Mouse (Mus musculus): ENCODE results near the gene Gal3st2.
"Not testable (repeated sequence)": the region's sequence is repeated elsewhere in the genome, so short reads cannot be mapped to it uniquely, and the experiment has no call there.

DNA sequence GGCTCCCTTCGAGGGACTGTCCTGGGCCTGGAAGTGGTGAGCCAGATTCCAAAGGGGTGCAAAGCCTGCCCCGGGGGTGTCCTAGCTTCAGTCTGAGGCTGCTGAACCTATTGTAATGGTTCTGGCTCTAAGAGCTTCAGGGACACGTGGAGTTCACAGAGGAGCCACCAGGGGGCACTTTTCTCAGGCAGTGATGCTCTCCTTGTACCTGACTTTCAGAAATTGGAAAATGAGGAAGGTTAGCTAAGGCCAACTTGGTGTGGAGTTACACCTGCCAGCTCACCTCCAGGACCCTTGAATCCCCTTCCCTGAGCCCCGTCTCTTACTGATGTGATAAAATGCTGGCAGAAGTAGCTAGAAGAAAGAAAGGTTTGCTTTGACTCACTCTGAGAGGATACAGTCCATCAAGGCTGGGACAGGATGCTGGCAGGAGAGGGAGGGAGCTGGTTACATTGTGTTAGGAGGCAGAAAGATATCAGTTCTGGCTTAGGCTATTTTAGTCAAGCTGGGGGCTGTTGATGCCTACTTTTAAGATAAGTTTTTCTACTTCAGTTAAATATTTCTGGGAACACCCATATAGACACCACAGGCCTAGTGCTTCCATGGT is 28.2 kb upstream of the Gal3st2 start:
- TF ChIP-seq CTCF, POLR2A (IDR thresholded peaks at IDR 0.05; ENCODE audit: insufficient read depth, low read depth, low read length): not testable (repeated sequence)
